Mouse (Mus musculus) 416B (cell line): ENCODE measurements at regions not wholly inside any gene's neighbourhood (a gene's known extent, or its start where the extent isn't known, plus 50 kb on each side); places are given as distances from the start of the nearest gene placed in this dataset.

Experiments
- DNase-seq: peaks from one replicate; pipeline ENCODE4 v3.0.0; 2011; ENCODE audit warnings: low read depth

- no peak for DNase-seq
Observed at GRCm38 (mm10) chr2:160583506-160583905, 62.2 kb upstream of the Top1 start.

DNA sequence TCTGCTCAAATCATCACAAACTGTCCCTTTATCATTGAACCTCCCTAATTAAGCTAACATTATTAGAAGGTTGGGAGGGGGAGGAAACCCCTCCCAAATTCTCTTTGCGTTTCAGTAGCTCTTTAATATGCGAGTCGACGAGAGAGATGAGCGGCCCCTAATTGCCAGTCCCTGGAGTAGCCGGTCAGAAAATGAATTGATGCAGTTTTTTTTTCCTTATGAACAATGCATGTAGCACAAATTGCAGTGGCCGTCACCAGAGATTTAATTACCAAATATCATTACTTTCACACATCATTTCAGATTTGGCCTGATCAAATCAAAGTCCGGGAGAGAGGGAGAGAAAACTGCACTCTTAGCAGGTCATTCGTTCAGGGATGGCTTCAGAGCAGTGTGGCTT is 61.1 kb upstream of the Top1 start:
- no peak for DNase-seq

DNA sequence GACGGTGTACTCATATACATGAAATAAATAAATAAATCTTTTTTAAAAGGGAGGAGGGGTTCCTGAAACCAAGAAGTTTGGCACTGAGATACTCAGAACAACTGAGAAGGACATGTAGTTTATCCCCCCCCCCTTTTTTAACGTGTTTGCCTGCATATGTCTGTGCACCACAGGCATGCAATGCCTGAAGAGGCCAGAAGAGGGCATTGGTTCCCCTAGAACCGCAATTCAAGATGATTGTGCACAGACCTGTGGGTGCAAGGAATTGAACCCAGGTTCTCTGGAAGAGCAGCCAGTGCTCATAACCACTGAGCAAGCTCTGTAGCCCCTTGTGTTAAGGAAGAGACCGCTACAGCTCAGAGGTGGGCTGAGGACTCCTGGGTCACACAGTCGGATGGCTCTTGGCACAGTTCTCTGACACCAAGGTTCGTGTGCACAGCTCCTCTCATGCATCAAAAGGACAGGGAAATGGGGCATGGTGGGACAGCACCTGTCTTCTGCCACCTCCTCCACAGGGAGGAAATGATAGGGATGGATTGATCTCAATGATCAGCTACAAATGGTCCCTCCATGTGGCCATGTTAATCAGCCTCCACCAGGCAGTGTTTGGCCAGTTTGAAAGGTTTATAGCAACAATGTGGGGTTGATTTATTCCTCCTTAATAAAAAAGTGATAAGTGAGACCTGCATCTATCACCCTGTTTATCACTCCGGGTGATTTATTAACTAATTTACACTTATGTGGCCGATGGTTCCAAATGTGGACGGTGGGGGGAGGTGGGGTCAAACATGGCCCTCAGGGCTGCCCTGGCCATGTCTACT is 58.5 kb upstream of the Top1 start:
- DNase-seq = no peak

GRCm38 (mm10) chr2:160588401-160588800 is 57.3 kb upstream of the Top1 start:
- no peak for DNase-seq

GRCm38 (mm10) chr2:160590209-160590910 is 55.3 kb upstream of the Top1 start:
- DNase-seq = no peak

GRCm38 (mm10) chr2:160591446-160592180 is 54.1 kb upstream of the Top1 start:
- no peak for DNase-seq

GRCm38 (mm10) chr2:160593035-160593434 is 52.7 kb upstream of the Top1 start:
- peak; percentile 72 for DNase-seq
